Mouse (Mus musculus) liver, embryonic 12.5 days (tissue): ENCODE results near the gene Acss1. TPM values are rescaled to one million over a fixed set of nuclear protein-coding genes. Genes with fewer than 3 reads are reported as not detected.

Experiments
- ATAC-seq: fragments of 200-750 bp; cut with Nextera tagmentation; 2 replicates; pipeline ENCODE4 v1.8.0; 2017; ENCODE audit warnings: moderate number of reproducible peaks, mild to moderate bottlenecking, moderate library complexity
- H3K27ac ChIP-seq: fragments of 300-500 bp; sonication (generic); 2 replicates; pipeline ENCODE4 v1.5.1; 2016; ENCODE audit warnings: mild to moderate bottlenecking
- H3K27me3 ChIP-seq: fragments of 300-500 bp; sonication (generic); replicated peaks from 2 replicates; pipeline ENCODE4 v1.6.1; 2016; ENCODE audit warnings: mild to moderate bottlenecking, moderate library complexity
- H3K36me3 ChIP-seq: fragments of 300-500 bp; sonication (generic); 2 replicates; pipeline ENCODE4 v1.6.1; 2016; ENCODE audit warnings: mild to moderate bottlenecking, moderate library complexity
- H3K4me1 ChIP-seq: fragments of 300-500 bp; sonication (generic); 2 replicates; pipeline ENCODE4 v1.6.1; 2016
- H3K4me2 ChIP-seq: fragments of 300-500 bp; sonication (generic); 2 replicates; pipeline ENCODE4 v1.6.1; 2016; ENCODE audit warnings: mild to moderate bottlenecking, moderate library complexity
- H3K4me3 ChIP-seq: fragments of 300-500 bp; sonication (generic); 2 replicates; pipeline ENCODE4 v1.5.1; 2016; ENCODE audit warnings: mild to moderate bottlenecking, moderate library complexity
- H3K9ac ChIP-seq: fragments of 300-500 bp; sonication (generic); 2 replicates; pipeline ENCODE4 v1.6.1; 2016; ENCODE audit warnings: mild to moderate bottlenecking, moderate library complexity
- H3K9me3 ChIP-seq: fragments of 300-500 bp; sonication (generic); replicated peaks from 2 replicates; pipeline ENCODE4 v1.6.1; 2016; ENCODE audit warnings: mild to moderate bottlenecking, moderate library complexity
- WGBS: fragments of 180-500 bp; shearing (Covaris S2); methylation state at CpG from one replicate; pipeline ENCODE4 v1.1.7; 2016; ENCODE audit not compliant: insufficient replicate concordance; 5-methylcytosine and 5-hydroxymethylcytosine counted together
- polyA plus RNA-seq: library from polyadenylated mRNA; unstranded; fragments of >200 nt; fragmentation: Nextera tagmentation; extraction: Ambion mirVana; gene quantifications from 2 replicates; pipeline ENCODE4 v1.2.1, GENCODE M21; 2016

Gene Acss1
- polyA plus RNA-seq, 1 experiment from 2014 or later, result 47.4 TPM

DNA sequence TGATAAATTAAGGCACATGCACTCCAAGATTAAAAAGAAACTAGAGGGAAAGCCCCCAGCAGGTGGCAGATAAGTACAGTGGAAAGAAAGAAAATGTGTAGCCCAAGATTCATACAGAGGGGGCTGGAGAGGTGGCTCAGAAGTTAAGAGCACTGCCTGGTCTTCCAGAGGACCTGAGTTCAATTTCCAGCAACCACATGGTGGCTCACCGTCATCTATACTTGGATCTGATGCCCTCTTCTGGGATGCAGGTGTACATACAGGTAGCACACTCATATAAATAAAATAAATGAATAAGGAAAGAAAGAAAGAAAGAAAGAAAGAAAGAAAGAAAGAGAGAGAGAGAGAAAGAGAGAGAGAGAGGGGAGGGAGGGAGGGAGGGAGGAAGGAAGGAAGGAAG is 7.2 kb upstream of the Acss1 start:
- no peak for ATAC-seq
- H3K9me3 ChIP-seq, result no peaks in the 10 kb centered on the region
- H3K4me3 ChIP-seq, result no peak overlapping the region
- peaks cover 11% of the 10 kb centered on the region; the same call in 1 of the 2 replicates for H3K4me1 ChIP-seq
- no peak overlapping the region for H3K9ac ChIP-seq
- WGBS, result 23% methylated on average over 1 of the region's 1 CpGs
- no peak overlapping the region for H3K27ac ChIP-seq
- H3K27me3 ChIP-seq, result peaks cover 8% of the 10 kb centered on the region
- no peak overlapping the region for H3K4me2 ChIP-seq
- H3K36me3 ChIP-seq, result no peaks in the 10 kb centered on the region

DNA sequence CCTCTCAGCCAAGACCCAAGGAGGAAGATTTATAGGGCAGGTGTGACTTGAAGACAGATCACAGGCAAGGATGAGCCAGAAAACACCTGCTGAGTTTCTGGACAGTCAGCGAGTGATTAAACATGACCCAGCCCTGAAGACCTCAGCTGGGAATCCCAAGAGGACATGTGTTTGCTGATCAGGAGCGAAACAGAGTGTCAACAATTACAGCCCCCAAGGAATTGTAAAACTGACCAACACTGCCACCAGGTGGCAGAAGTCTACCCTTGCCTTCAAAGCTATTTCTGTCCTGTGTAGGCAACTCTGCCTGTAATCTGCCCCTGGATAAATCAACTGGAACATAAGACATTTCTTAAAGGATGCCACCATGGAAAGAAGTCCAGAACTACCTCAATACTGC is 6.6 kb upstream of the Acss1 start:
- whole genome bisulfite sequencing, result 6% methylated on average over 2 of the region's 2 CpGs

DNA sequence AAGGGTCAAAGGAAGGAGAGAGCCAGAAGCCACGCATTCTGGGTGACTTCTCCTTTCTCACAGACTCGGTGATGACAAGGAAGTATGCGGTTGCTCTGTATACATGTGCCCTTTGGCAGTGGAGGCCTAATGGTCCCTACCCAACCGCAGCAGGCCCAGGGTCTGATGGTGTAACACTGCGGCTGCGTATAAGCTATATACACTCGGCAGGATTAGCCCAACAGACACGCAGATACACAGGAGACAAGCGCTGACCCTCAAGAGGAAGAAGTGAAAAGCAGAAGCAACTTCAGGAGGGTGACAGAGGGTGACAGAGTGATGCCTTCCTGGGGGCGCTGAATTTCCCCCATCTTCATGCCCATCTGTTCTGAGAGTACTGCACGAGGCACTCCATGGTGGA is 5.6 kb upstream of the Acss1 start:
- no peak overlapping the region for H3K4me2 ChIP-seq
- WGBS, result 37% methylated on average over 11 of the region's 11 CpGs
- no peak overlapping the region for H3K9ac ChIP-seq
- no peaks in the 10 kb centered on the region for H3K36me3 ChIP-seq
- no peak overlapping the region for H3K4me3 ChIP-seq
- peaks cover 27% of the 10 kb centered on the region for H3K4me1 ChIP-seq
- H3K9me3 ChIP-seq, result no peaks in the 10 kb centered on the region
- 0 out of 2 replicates have a peak overlapping the region, but pooled peaks have one; percentile 23 for H3K27ac ChIP-seq
- H3K27me3 ChIP-seq, result peaks cover 8% of the 10 kb centered on the region
- ATAC-seq, result peak; percentile 43

More for the DNA sequence above, 6.6 kb upstream of the Acss1 start:
- Histone ChIP-seq H3K4me3 (no peak overlapping the region), H3K4me2 (no peak overlapping the region), H3K27ac (no peak overlapping the region; the same call in 1 of the 2 replicates), H3K9me3 (no peaks in the 10 kb centered on the region), H3K9ac (no peak overlapping the region), H3K36me3 (no peaks in the 10 kb centered on the region), H3K4me1 (peaks cover 17% of the 10 kb centered on the region), H3K27me3 (peaks cover 8% of the 10 kb centered on the region)
- ATAC-seq, result peak; percentile 69

DNA sequence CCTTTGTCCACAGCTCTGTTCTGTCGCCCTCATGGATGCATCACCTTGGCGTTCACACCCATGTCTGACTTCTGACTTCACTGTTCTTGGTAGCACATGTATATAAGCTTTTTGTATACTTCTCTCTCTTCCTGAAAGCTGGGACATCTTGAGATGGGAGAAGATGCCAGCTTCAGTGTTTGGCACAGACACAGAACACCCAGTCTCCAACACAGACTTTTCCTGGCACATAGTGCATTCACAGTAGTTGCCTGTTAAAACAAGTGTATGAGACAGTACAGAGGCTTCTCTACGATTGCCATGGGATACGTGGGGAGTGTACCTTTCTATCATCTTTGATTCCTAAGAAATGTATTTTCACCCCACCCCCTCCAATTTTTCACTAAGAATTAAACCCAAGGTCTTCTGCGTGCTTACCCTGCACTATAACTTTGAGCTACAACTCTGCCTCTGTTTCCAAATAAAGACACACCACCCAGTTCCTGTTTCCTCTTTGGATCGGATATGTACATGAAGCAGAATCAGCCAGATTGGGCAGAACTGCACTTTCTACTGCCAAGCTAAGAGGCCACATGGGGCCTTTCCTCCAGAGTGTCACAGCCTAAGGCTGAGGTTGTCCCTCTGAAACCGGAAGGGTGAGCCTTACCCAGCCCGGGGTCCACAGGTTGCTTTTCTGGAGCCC is 3.5 kb upstream of the Acss1 start:
- Histone ChIP-seq H3K4me1 (peaks cover 41% of the 10 kb centered on the region), H3K27me3 (no peaks in the 10 kb centered on the region; the same call in 1 of the 2 replicates), H3K9me3 (no peaks in the 10 kb centered on the region), H3K36me3 (no peaks in the 10 kb centered on the region), H3K27ac (no peak overlapping the region), H3K4me2 (no peak overlapping the region), H3K4me3 (no peak overlapping the region), H3K9ac (no peak overlapping the region)
- ATAC-seq, result no peak
- WGBS, result 62% methylated on average over 8 of the region's 8 CpGs

DNA sequence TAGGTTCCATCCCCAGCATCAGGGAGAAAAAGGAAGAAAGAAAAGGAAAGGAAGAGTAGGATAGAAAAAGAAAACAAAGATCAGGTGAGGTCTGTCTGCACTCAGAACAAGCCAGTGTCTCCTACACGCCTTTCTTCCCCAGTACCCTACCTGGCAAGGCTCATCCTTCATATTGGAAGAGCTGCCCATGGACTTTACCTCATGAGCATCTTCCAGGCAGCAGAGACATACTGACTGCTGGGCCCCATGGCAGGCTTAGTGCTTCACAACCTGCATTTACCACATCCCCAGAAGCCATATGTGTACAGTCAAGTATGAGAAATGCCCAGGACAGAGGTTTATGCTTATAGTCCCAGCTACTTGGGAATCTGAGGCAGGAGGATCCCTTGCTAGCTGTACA is 2.6 kb upstream of the Acss1 start:
- Histone ChIP-seq H3K27me3 (no peaks in the 10 kb centered on the region; the same call in 1 of the 2 replicates), H3K4me3 (no peak overlapping the region), H3K4me2 (no peak overlapping the region), H3K36me3 (no peaks in the 10 kb centered on the region), H3K27ac (no peak overlapping the region), H3K4me1 (peaks cover 48% of the 10 kb centered on the region), H3K9ac (no peak overlapping the region), H3K9me3 (no peaks in the 10 kb centered on the region)
- no peak for ATAC-seq
- 70% methylated on average over 1 of the region's 1 CpGs for WGBS

DNA sequence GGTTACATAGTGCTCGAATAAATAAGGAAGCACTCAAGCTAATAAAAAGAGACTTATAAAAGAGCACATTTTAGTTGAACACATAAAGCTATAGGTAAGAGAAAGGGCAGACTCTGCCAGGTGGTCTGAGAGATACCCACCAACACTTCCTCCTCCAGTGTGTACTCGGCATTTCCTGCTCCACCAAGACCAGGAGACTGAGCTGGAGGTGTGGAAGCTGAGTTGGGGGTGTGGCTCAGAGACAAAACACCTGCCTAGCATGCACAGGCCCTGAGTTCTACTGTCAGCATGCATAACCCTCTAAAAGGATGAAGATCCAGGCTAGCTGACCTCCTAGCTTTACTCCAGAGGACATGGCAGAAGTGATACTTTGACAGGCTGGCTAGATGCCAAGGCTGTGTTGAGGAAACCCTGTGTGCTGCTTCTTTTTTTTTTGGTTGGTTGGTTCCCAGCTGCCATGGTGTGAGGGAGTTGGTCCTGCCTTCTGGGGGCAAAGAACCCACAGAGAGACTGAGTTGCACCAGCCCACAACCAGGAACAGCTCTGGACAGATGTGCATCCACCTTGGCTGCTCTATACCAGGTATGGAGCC is 1.2 kb upstream of the Acss1 start:
- ATAC-seq, result no peak
- H3K36me3 ChIP-seq, result no peaks in the 10 kb centered on the region
- no peaks in the 10 kb centered on the region for H3K27me3 ChIP-seq
- no peak overlapping the region for H3K4me3 ChIP-seq
- 0 out of 2 replicates have a peak overlapping the region, but pooled peaks have one; percentile 42 for H3K27ac ChIP-seq
- no peak overlapping the region for H3K9ac ChIP-seq
- H3K9me3 ChIP-seq, result no peaks in the 10 kb centered on the region
- WGBS, result 44% methylated on average over 2 of the region's 2 CpGs
- H3K4me2 ChIP-seq, result no peak overlapping the region
- H3K4me1 ChIP-seq, result peaks cover 59% of the 10 kb centered on the region

DNA sequence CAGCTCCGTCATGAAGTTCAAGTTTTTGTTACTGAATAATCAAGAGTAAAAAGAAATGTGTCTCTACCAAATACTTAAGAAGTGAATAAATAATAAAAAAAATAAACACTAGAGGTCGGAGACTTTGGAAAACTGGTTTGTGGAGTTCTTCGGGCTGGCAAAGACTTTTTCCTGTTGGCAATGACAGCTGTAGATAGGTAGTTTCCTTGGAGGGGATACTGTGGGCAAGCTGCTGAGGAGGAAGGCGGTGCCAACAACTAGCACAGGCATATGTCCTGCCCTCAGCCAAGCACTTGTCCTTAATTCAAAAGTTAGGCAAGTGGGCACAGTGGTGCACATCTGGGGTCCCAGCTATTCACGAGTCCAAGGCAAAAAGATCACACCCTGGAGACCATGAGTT is 656 bp upstream of the Acss1 start:
- no peaks in the 10 kb centered on the region for H3K27me3 ChIP-seq
- 72% methylated on average over 5 of the region's 5 CpGs for WGBS
- no peaks in the 10 kb centered on the region for H3K9me3 ChIP-seq
- H3K4me3 ChIP-seq, result peak overlapping the region; percentile 82
- no peaks in the 10 kb centered on the region for H3K36me3 ChIP-seq
- peak overlapping the region; percentile 95 for H3K4me2 ChIP-seq
- H3K27ac ChIP-seq, result peak overlapping the region; percentile 94
- no peak for ATAC-seq
- H3K9ac ChIP-seq, result peak overlapping the region; percentile 92
- H3K4me1 ChIP-seq, result peaks cover 63% of the 10 kb centered on the region

DNA sequence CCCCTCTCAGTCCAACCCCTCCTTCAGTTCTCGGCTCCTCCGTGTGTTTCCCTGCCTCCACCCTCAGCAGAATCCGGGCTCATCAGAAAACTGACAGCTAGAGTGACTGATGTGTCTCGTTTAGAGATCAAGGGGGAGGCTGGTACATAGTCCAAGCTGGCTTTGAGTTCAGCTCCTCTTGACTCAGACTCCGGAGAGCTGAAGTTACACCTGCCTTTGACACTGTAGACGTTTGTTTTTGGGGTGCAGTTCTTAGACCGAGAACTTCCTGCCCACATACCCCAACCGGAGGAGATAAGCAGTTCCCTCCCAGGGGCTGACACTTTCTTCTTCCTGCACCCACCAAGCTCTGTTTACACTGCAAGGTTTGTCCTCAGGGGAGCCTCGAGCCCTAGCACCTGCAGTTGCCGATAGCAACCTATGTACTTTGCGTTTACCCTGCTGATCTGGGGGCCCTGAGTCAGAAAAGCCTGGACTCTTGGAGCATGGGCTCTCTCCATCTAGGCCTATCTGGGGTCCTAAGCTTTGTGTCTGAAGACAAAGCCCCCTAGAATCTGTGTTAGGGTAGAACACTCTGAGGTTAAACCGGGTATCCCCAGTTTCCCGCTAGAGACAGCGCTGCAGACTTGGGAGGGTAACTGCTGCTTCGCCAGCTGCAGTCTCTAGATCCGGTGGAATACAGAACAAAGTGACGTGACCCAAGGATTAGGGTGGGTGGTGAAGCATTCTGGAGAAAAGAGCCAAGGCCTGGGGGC is 1.1 kb downstream of the Acss1 start:
- Histone ChIP-seq H3K27ac (peak overlapping the region; percentile 94), H3K9me3 (no peaks in the 10 kb centered on the region), H3K4me2 (peak overlapping the region; percentile 95), H3K4me1 (peaks cover 81% of the 10 kb centered on the region), H3K9ac (peak overlapping the region; percentile 92), H3K4me3 (peak overlapping the region; percentile 82), H3K36me3 (peaks cover 6% of the 10 kb centered on the region; the same call in 1 of the 2 replicates), H3K27me3 (no peaks in the 10 kb centered on the region)
- under 1% methylated on average over 17 of the region's 17 CpGs for WGBS
- peak; percentile 57 for ATAC-seq

DNA sequence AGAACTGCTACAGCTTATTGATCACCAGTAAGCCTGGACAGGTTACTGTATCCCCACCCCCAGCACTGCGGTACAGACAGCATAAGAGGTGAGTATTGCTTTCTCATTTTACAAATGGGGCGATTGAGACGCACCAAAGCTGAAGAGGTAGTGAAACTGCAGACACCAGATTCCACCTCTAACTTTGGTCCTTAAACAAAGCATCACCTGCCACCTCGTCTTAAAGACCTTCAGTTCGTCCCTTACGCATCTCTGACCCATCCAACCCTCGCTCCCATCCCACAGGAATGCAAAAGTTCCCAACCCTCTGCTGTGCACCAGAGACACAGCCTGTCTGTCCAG is 1.6 kb downstream of the Acss1 start:
- H3K9me3 ChIP-seq, result no peaks in the 10 kb centered on the region
- no peaks in the 10 kb centered on the region for H3K27me3 ChIP-seq
- peak overlapping the region; percentile 94 for H3K27ac ChIP-seq
- H3K4me2 ChIP-seq, result peak overlapping the region; percentile 95
- WGBS, result 36% methylated on average over 7 of the region's 7 CpGs
- peak overlapping the region; percentile 82 for H3K4me3 ChIP-seq
- H3K9ac ChIP-seq, result peak overlapping the region; percentile 92
- peaks cover 86% of the 10 kb centered on the region for H3K4me1 ChIP-seq
- ATAC-seq, result no peak
- H3K36me3 ChIP-seq, result peaks cover 11% of the 10 kb centered on the region

DNA sequence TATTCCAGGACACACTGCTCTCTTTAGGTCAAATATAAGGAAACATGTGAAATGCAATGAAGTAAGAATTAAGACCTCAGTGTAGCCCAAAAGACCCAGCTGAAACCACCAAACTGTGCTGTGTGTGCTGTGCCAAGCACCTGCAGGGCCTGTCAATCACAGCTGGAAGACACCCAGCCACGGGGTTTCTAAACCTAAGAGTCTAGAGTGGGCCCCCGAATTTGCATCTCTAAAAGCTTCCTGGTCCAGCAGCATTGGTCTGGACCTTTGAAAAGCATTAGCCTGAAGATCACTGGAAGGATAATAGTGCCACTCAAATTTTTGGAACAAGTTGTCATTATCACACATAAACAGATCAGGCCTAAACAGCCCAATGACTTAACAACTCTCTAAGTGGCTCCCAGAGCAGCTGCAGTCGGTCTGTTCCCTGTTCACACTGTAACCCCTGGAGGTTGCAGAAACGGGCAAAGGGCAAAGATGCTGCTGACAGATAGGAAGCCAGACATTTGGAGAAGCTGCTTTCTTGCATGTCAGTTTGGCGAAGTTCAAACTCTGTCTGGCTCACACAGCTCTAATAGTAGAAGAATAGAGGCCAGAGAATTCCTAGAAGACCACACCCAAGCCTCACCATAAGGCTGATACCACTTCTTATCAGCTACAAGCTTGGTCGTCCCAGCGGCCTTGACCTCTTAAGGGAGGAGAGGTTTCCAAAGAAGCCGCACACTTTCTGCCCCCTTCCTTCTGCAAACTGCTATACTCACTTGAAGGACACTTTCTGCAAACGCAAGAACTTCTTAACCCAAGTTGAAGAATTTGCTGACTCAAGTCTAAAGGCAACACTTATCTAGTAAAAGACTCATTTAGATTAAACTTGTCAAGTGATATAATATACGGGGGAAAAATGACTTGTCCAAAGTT is 2.5 kb downstream of the Acss1 start:
- H3K9ac ChIP-seq, result peak overlapping the region; percentile 60
- peaks cover 18% of the 10 kb centered on the region for H3K36me3 ChIP-seq
- H3K4me3 ChIP-seq, result peak overlapping the region; percentile 82
- H3K4me1 ChIP-seq, result peaks cover 83% of the 10 kb centered on the region
- no peaks in the 10 kb centered on the region for H3K27me3 ChIP-seq
- no peaks in the 10 kb centered on the region for H3K9me3 ChIP-seq
- WGBS, result 9% methylated on average over 10 of the region's 10 CpGs
- peak; percentile 77 for ATAC-seq
- H3K4me2 ChIP-seq, result peak overlapping the region; percentile 95
- peak overlapping the region; percentile 94 for H3K27ac ChIP-seq

DNA sequence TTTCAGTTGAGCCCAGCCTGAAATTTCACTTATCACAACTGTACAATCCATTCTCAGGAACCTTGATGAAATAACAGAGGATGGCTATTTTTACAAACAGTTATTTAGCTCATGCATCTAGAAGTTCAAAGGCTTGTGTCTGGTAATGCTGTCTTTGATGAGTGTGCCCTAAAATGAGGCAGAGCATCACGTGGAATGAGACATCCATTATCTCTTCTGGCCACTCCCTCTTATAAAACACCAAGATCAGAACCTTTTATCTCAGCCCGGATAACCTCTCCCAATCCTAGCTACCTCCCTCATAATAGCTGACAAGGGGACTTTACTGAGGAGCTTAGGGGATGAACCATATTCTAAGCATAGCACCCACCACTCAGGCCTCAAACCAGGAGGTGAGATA is 3.3 kb downstream of the Acss1 start:
- no peaks in the 10 kb centered on the region for H3K27me3 ChIP-seq
- peak overlapping the region; percentile 95 for H3K4me2 ChIP-seq
- no peak for ATAC-seq
- H3K9me3 ChIP-seq, result no peaks in the 10 kb centered on the region
- H3K27ac ChIP-seq, result peak overlapping the region; percentile 94
- H3K4me1 ChIP-seq, result peaks cover 75% of the 10 kb centered on the region
- H3K4me3 ChIP-seq, result peak overlapping the region; percentile 82
- 11% methylated on average over 2 of the region's 2 CpGs for WGBS
- peak overlapping the region; percentile 60 for H3K9ac ChIP-seq
- peaks cover 25% of the 10 kb centered on the region for H3K36me3 ChIP-seq
